Mouse (Mus musculus): ENCODE results near the gene Cbarp. TPM values are rescaled to one million over a fixed set of nuclear protein-coding genes. Genes with fewer than 3 reads are reported as not detected.

Gene Cbarp
- polyA plus RNA-seq, 1 experiment from 2014 or later, result 2.4 TPM

DNA sequence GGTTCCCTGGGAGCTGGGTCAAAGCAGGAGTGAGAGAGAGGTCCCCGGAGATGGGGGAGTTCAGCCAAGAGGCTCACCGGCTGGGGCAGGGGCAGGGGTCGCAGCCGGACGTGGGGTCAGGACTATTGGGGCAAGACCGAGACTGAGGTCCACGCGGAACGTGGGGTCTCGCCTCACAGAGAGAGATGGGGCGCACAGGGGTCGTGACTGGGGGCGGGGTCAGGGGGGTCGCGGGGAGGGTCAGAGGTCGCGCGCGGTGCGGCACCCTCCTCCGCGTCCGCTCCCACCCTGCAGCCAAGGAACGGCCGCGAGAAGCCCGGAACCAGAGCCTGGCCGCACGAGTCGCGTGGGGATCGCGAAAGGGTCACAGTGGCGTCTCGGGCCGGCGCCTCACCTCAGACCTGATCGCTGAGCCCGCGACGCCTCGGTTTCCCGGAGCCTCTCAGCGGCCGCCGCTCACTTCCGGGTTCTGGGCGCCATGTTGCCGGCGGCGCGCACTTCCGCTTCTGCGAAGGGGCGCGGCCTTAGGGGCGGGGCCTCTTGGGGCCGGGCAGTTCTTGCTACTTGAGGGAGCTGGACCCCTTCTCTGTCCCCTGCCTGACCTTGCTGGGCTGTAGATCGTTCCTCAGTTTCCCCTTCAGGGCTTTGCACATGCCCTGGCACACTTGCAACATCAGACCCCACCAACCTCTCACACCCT, 38.3 kb downstream of the Cbarp start:
- under 1% methylated on average over 57 of the region's 59 CpGs for WGBS (ENCODE audit: missing documents)
- peak overlapping the region; percentile 49 for H3K27ac ChIP-seq

DNA sequence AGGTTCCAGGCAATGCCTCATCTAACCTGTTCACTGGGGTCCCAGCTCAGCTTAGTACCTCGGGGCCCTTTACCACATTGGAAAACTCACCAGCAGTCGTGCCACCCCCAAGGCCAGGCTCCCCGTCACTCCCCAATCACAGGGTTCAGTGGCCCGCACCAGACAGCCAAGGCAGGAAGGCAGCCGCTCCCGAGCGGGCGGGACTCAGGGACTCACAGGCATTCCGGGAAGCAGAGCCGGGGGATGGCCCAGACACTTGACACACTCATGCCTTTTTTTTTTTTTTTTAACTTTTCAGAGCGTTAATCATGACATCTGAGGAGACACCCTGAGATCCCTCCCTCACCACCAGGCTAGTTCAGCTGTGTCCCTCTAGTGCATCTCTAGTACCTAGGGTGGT, 39.7 kb downstream of the Cbarp start:
- Histone ChIP-seq H3K79me2 (ENCODE audit: inconsistent target) (peaks cover 63% of the 10 kb centered on the region), H3K27ac (no peak overlapping the region), H3K4me3 (ENCODE audit: inconsistent target) (no peak overlapping the region), H3K36me3 (ENCODE audit: inconsistent target) (no peaks in the 10 kb centered on the region)
- WGBS (ENCODE audit: missing documents), result 66% methylated on average over 6 of the region's 11 CpGs

More for the DNA sequence above, 38.3 kb downstream of the Cbarp start:
- Histone ChIP-seq H3K79me2 (ENCODE audit: inconsistent target) (peaks cover 50% of the 10 kb centered on the region), H3K4me3 (ENCODE audit: inconsistent target) (peak overlapping the region; percentile 71), H3K36me3 (ENCODE audit: inconsistent target) (no peaks in the 10 kb centered on the region)

DNA sequence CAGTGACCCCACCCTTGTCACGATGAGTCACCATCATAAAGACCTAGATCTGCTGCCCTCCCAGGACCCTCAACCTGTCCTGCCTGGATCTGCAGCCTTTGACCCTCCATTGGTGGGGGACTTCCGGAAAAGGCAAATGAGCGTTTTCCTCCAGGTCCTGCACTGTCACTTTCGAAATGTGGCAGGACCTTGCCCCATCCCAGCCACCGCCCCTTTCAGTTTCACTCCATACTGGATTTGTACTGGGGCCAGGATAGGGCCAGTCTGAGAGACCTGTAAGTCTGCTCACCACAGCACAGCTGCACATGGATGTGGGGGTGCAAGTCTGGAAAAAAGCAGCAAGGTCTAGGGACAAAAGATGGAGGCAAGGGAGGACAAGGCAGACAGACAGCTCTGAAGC, 42.0 kb downstream of the Cbarp start:
- H3K36me3 ChIP-seq (ENCODE audit: inconsistent target), result no peaks in the 10 kb centered on the region; the same call in 1 of the 2 replicates

DNA sequence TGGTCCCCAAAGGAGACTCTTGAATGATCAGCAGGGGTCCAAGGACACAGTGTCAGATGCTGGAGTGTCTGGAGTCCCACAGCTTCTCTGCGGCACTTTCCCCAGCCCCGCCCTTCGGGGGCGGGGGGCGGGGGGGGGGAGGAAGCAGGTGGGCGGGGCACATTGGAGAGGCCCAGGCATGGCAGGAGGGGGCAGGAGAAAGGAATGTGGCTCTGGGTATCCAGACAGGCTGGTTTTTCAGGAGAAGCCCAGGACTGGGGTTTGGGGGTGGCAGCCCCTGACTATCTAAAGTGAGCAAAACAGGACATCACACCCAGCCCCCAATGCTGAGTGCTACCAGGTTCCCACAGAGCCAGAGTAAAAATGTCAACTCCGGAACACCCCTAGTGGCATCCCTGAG, 43.4 kb downstream of the Cbarp start:
- no peak overlapping the region for H3K4me3 ChIP-seq (ENCODE audit: inconsistent target)
- peaks cover 100% of the 10 kb centered on the region for H3K79me2 ChIP-seq (ENCODE audit: inconsistent target)
- no peak overlapping the region for H3K27ac ChIP-seq
- H3K36me3 ChIP-seq (ENCODE audit: inconsistent target), result no peaks in the 10 kb centered on the region; the same call in 1 of the 2 replicates
- WGBS (ENCODE audit: missing documents), result 26% methylated on average over 5 of the region's 7 CpGs

More for the DNA sequence above, 42.0 kb downstream of the Cbarp start:
- H3K79me2 ChIP-seq (ENCODE audit: inconsistent target), result peaks cover 87% of the 10 kb centered on the region
- H3K4me3 ChIP-seq (ENCODE audit: inconsistent target), result no peak overlapping the region
- H3K27ac ChIP-seq, result no peak overlapping the region
- WGBS (ENCODE audit: missing documents), result 48% methylated on average over 5 of the region's 5 CpGs

DNA sequence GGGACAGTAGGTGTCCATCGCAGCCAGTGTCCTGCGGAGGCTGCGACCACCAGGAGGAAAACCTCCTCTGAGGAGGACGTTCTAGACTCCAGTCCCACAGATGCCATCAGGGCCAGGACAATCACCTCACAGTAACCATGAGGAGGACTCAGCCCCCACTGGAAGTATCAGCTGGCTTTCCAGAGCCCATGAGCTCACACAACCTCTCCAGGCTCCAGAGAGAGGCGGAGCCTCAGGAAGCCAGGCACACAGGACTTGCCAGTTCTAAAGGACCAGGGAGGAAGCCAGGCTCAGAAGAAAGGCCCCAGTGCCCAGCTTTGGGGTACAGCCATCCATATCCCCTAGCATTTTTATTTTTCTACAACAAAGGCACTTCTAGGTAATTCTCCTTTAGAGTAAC, 45.1 kb downstream of the Cbarp start:
- Histone ChIP-seq H3K4me3 (ENCODE audit: inconsistent target) (no peak overlapping the region), H3K27ac (no peak overlapping the region), H3K36me3 (ENCODE audit: inconsistent target) (peaks cover 9% of the 10 kb centered on the region; the same call in 1 of the 2 replicates), H3K79me2 (ENCODE audit: inconsistent target) (peaks cover 100% of the 10 kb centered on the region)
- 95% methylated on average over 5 of the region's 5 CpGs for WGBS (ENCODE audit: missing documents)

DNA sequence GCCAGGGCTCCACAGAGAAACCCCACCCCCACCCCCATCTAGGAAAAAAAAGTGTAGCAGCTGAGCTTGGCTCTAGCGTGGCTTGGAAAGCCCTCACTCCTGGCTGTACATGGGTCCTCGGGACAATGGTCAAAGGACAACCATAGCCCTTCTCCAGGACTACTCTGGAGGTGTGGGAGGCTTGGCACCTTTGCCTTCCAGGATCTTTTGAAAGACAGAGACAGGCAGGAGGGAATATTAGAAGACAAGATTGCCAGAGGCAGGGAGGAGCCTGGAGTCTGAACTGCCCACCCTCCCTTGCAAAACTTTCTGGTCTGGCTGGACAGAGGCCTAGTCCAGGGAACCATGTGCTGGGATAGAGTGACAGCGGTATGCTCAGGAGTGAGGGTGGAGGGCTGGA, 46.0 kb downstream of the Cbarp start:
- Histone ChIP-seq H3K4me3 (ENCODE audit: inconsistent target) (no peak overlapping the region), H3K36me3 (ENCODE audit: inconsistent target) (peaks cover 9% of the 10 kb centered on the region; the same call in 1 of the 2 replicates), H3K27ac (no peak overlapping the region), H3K79me2 (ENCODE audit: inconsistent target) (peaks cover 100% of the 10 kb centered on the region)
- 89% methylated on average over 3 of the region's 3 CpGs for WGBS (ENCODE audit: missing documents)

DNA sequence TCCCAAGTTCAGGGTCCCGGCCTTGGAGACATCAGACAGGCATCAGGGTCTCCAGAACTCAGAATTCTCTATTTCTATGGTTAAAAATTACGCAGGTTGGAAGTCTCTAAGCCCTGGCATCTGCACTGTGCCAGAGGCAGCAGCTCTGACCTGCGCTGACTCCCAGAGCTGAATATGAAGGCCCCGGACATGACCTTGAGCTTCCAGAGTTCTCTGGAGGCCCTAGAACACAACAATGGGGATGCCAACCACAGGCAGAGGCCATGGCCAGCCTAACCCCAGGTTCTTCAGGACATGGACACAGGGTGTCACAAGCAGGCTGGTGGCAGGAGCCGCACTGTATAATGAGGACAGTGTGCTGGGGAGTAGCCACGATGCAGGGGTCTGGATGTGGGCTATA, 46.5 kb downstream of the Cbarp start:
- no peak overlapping the region for H3K27ac ChIP-seq
- H3K4me3 ChIP-seq (ENCODE audit: inconsistent target), result no peak overlapping the region
- peaks cover 100% of the 10 kb centered on the region for H3K79me2 ChIP-seq (ENCODE audit: inconsistent target)
- 91% methylated on average over 6 of the region's 6 CpGs for WGBS (ENCODE audit: missing documents)
- H3K36me3 ChIP-seq (ENCODE audit: inconsistent target), result peaks cover 9% of the 10 kb centered on the region; the same call in 1 of the 2 replicates

DNA sequence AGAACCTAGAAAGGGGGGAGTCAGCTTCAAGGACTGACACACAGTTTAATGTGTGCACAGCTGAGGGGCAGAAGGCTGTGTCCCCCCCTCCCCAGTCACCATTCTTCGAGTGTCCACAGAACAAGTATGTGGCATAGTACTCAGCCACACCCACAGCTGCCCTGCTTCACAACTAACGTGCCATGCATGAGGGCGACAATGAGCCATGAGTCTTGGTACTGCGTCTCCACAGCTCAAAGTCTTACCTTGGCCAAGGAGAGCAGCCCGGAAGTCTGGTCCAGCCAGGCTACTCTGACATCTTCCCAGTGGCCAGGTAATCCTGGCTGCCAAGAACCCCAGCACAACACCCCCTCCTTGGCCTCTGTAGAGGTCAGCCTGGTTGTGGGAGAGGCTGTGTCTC, 47.9 kb downstream of the Cbarp start:
- no peak overlapping the region for H3K4me3 ChIP-seq (ENCODE audit: inconsistent target)
- no peak overlapping the region for H3K27ac ChIP-seq
- WGBS (ENCODE audit: missing documents), result 87% methylated on average over 5 of the region's 5 CpGs

DNA sequence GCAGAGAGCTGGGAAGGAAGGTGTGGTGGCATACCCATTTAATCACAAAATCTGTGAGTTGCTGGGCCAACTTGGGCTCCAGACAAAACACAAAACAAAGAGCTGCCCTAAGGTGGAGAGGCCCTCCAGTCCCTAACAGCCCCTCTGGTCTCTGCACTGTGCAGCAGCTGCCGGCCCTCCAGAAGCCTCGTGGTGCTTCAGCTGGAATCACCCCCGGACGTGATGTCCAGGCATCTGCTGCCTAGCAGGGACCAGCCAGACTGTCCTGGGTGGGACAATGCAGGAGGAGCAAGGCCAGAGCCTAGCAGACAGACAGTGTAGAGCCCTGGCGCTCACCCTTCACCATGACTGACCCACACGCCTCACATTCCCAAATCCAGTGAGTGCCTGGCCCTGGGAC, 49.1 kb downstream of the Cbarp start:
- no peak overlapping the region for H3K4me3 ChIP-seq (ENCODE audit: inconsistent target)
- no peak overlapping the region for H3K27ac ChIP-seq
- 92% methylated on average over 6 of the region's 6 CpGs for WGBS (ENCODE audit: missing documents)
- H3K36me3 ChIP-seq (ENCODE audit: inconsistent target), result peaks cover 9% of the 10 kb centered on the region; the same call in 1 of the 2 replicates
- peaks cover 100% of the 10 kb centered on the region for H3K79me2 ChIP-seq (ENCODE audit: inconsistent target)

More for the DNA sequence above, 47.9 kb downstream of the Cbarp start:
- Histone ChIP-seq H3K79me2 (ENCODE audit: inconsistent target) (peaks cover 100% of the 10 kb centered on the region), H3K36me3 (ENCODE audit: inconsistent target) (peaks cover 9% of the 10 kb centered on the region; the same call in 1 of the 2 replicates)

DNA sequence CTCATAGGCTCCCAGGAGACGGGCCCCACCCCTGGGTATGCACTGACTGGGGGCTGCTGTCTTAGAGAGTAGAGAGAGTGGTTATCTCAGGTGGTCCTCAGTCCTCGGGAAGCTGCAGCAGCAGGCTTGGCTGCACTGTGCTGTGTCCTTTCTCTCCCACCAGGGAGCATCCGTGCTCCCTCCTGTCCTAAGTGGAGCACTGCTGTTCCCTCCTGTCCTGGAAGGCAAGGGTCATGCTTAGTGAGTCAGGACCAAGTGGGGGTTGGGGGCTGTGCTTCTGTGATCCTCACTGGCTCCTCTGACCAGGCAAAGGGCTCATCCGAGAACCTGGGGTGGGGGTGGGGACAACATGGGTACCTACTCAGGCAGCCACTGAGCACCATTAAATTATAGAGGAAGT, 51.5 kb downstream of the Cbarp start:
- 89% methylated on average over 4 of the region's 4 CpGs for WGBS (ENCODE audit: missing documents)
- Histone ChIP-seq H3K4me3 (ENCODE audit: inconsistent target) (no peak overlapping the region), H3K79me2 (ENCODE audit: inconsistent target) (peaks cover 99% of the 10 kb centered on the region), H3K36me3 (ENCODE audit: inconsistent target) (peaks cover 23% of the 10 kb centered on the region), H3K27ac (no peak overlapping the region)

DNA sequence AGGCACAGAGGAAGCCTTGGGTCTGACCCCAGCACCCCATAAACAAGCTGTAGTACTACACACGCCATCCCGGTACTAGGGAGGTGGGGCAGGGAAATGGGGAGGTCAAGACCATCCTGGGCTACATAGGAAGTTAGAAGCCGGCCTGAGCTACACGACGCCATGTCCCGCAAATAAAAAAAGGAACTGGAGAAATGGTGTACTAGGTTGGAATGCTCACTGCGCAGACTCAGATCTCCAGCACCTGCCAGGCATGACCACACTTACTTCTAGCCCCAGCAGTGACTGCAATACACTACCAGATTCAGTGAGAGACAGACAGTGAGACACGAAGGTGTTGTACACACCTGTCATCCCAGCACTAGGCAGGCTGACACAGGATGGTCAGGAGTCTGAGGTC, 53.2 kb downstream of the Cbarp start:
- WGBS (ENCODE audit: missing documents), result 13% methylated on average over 8 of the region's 8 CpGs
- H3K4me3 ChIP-seq (ENCODE audit: inconsistent target), result no peak overlapping the region
- peaks cover 39% of the 10 kb centered on the region for H3K36me3 ChIP-seq (ENCODE audit: inconsistent target)
- H3K79me2 ChIP-seq (ENCODE audit: inconsistent target), result peaks cover 88% of the 10 kb centered on the region
- peak overlapping the region; percentile 63 for H3K27ac ChIP-seq

DNA sequence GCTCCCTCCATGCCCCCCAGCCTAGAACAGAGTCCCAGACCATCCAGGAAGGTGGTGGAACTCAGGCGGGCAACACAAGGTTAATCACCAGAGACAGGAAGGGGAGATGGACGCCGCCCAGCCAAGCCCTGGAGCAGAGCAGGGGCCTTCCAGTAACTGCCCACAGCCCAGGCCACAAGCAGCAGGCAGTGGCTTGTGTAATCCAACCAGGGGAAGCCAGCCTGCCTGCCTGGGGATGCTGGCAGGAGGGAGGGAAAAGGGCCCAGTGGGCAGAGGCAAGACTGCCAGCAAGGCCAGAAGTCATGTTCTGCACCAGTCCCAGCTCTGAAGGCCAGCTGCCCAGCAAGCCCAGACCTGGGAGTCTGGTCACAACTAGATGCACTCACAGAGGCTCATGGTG, 53.8 kb downstream of the Cbarp start:
- Histone ChIP-seq H3K36me3 (ENCODE audit: inconsistent target) (peaks cover 41% of the 10 kb centered on the region), H3K4me3 (ENCODE audit: inconsistent target) (no peak overlapping the region), H3K27ac (peak overlapping the region; percentile 63), H3K79me2 (ENCODE audit: inconsistent target) (peaks cover 82% of the 10 kb centered on the region)
- WGBS (ENCODE audit: missing documents), result 37% methylated on average over 3 of the region's 3 CpGs

DNA sequence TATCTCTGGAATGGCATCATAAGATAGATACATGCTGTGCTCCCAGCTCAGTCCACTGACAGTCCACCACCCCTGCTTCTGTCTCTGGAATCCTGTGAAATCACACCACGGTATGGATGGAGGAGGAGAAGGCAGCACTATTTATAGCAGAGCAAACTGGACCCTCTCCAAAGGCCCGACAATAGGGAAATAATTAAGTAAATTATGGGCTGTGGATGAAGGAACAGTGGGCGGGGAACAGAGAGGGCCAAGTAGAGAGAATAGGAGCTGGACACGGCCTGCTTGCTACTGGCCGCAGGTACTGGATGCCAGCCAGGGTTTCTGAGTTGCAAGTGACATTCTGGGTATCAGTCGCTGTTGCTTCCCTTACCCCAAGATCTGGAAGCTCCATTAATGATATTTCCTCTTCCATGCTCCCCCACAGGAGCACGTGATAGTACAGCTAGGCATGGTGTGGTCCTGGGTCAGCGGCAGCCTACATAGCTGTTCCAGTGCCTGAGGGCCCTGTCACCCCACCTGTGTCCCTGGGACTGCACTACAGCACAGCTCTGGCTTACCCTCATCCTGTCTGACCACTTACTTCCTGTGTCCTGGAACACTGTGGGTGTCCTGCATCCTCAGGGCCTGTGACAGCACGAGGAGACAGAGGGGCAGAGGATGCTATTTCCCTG, 55.7 kb downstream of the Cbarp start:
- Histone ChIP-seq H3K4me3 (ENCODE audit: inconsistent target) (no peak overlapping the region), H3K27ac (no peak overlapping the region), H3K79me2 (ENCODE audit: inconsistent target) (peaks cover 63% of the 10 kb centered on the region), H3K36me3 (ENCODE audit: inconsistent target) (peaks cover 56% of the 10 kb centered on the region)
- 74% methylated on average over 9 of the region's 9 CpGs for WGBS (ENCODE audit: missing documents)

DNA sequence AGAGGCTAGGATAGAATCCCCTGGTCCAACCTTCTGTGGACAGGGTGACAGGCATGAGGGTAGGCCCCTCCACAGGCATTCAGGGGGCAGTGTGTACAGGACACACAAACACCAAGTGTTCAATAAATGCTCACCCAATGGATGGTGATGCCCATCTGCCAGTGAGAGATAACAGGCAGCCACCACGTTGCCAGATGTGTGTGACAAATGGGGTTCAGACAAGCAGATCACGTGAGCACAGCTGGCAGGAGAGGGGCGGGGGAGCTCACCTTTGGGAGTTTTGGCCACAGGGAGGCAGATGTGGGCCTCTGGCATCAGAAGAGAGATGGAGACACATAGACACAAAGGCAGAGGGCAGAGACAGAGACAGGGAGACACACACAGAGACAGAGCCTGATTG, 59.6 kb downstream of the Cbarp start:
- Histone ChIP-seq H3K36me3 (ENCODE audit: inconsistent target) (peaks cover 75% of the 10 kb centered on the region), H3K4me3 (ENCODE audit: inconsistent target) (no peak overlapping the region), H3K79me2 (ENCODE audit: inconsistent target) (peaks cover 24% of the 10 kb centered on the region; the same call in 1 of the 2 replicates), H3K27ac (no peak overlapping the region)
- 83% methylated on average over 3 of the region's 3 CpGs for WGBS (ENCODE audit: missing documents)
